Mouse (Mus musculus): Measurements from ENCODE around the gene Gm20388. TPM values are rescaled to one million over a fixed set of nuclear protein-coding genes. Genes with fewer than 3 reads are reported as not detected.

Gene Gm20388
- polyA plus RNA-seq, 1 experiment from 2014 or later: not detected

- H3K4me1 ChIP-seq (ENCODE audit: control insufficient read depth, insufficient read depth, low read length): peaks cover 12% of the 10 kb centered on the region
- H3K9ac ChIP-seq (ENCODE audit: low read length): no peak overlapping the region
- no peak for ATAC-seq (ENCODE audit: low FRiP score)
- WGBS: 91% methylated on average over 3 of the region's 3 CpGs
- H3K27me3 ChIP-seq (ENCODE audit: control insufficient read depth, insufficient read depth, low read length): no peaks in the 10 kb centered on the region
- H3K4me2 ChIP-seq: no peak overlapping the region
- H3K4me3 ChIP-seq (ENCODE audit: low read depth, low read length): no peak overlapping the region
- no peak overlapping the region for H3K27ac ChIP-seq (ENCODE audit: low read depth, low read length)
- no peaks in the 10 kb centered on the region for H3K9me3 ChIP-seq (ENCODE audit: control insufficient read depth, low read length)
- H3K36me3 ChIP-seq (ENCODE audit: control insufficient read depth, insufficient read depth, low read length): no peaks in the 10 kb centered on the region
- no peak for DNase-seq (ENCODE audit: low spot score, missing footprints)
Measured at GRCm38 (mm10) chr8:123337475-123337874, 3426.8 kb downstream of the Gm20388 start.

- no peak overlapping the region for H3K27ac ChIP-seq (ENCODE audit: low read depth, low read length)
- H3K36me3 ChIP-seq (ENCODE audit: control insufficient read depth, insufficient read depth, low read length): no peaks in the 10 kb centered on the region
- WGBS: 95% methylated on average over 4 of the region's 4 CpGs
- no peak overlapping the region for H3K4me2 ChIP-seq
- no peak overlapping the region for H3K9ac ChIP-seq (ENCODE audit: low read length)
- DNase-seq (ENCODE audit: low spot score, missing footprints) (no peak), ATAC-seq (ENCODE audit: low FRiP score) (no peak)
- no peaks in the 10 kb centered on the region for H3K4me1 ChIP-seq (ENCODE audit: control insufficient read depth, insufficient read depth, low read length)
- no peak overlapping the region for H3K4me3 ChIP-seq (ENCODE audit: low read depth, low read length)
- no peaks in the 10 kb centered on the region for H3K27me3 ChIP-seq (ENCODE audit: control insufficient read depth, insufficient read depth, low read length)
- no peaks in the 10 kb centered on the region for H3K9me3 ChIP-seq (ENCODE audit: control insufficient read depth, low read length)
Measured at GRCm38 (mm10) chr8:123340071-123340470, 3429.4 kb downstream of the Gm20388 start.

GRCm38 (mm10) chr8:123341040-123342015 is 3430.7 kb downstream of the Gm20388 start:
- DNase-seq (ENCODE audit: low spot score, missing footprints): no peak
- H3K9ac ChIP-seq (ENCODE audit: low read length): no peak overlapping the region
- H3K36me3 ChIP-seq (ENCODE audit: control insufficient read depth, insufficient read depth, low read length): no peaks in the 10 kb centered on the region
- H3K4me1 ChIP-seq (ENCODE audit: control insufficient read depth, insufficient read depth, low read length): no peaks in the 10 kb centered on the region
- H3K9me3 ChIP-seq (ENCODE audit: control insufficient read depth, low read length): no peaks in the 10 kb centered on the region
- no peak overlapping the region for H3K4me2 ChIP-seq
- no peaks in the 10 kb centered on the region for H3K27me3 ChIP-seq (ENCODE audit: control insufficient read depth, insufficient read depth, low read length)
- ATAC-seq (ENCODE audit: low FRiP score): no peak
- H3K27ac ChIP-seq (ENCODE audit: low read depth, low read length): no peak overlapping the region
- H3K4me3 ChIP-seq (ENCODE audit: low read depth, low read length): no peak overlapping the region
- 91% methylated on average over 27 of the region's 27 CpGs for WGBS

GRCm38 (mm10) chr8:123342253-123342652 is 3431.6 kb downstream of the Gm20388 start:
- Histone ChIP-seq H3K36me3 (ENCODE audit: control insufficient read depth, insufficient read depth, low read length) (no peaks in the 10 kb centered on the region), H3K4me3 (ENCODE audit: low read depth, low read length) (no peak overlapping the region), H3K4me1 (ENCODE audit: control insufficient read depth, insufficient read depth, low read length) (no peaks in the 10 kb centered on the region), H3K27me3 (ENCODE audit: control insufficient read depth, insufficient read depth, low read length) (no peaks in the 10 kb centered on the region), H3K9me3 (ENCODE audit: control insufficient read depth, low read length) (no peaks in the 10 kb centered on the region), H3K9ac (ENCODE audit: low read length) (no peak overlapping the region), H3K4me2 (no peak overlapping the region), H3K27ac (ENCODE audit: low read depth, low read length) (no peak overlapping the region)
- DNase-seq (ENCODE audit: low spot score, missing footprints) (no peak), ATAC-seq (ENCODE audit: low FRiP score) (no peak)
- 92% methylated on average over 8 of the region's 8 CpGs for WGBS

GRCm38 (mm10) chr8:123342911-123343310 is 3432.3 kb downstream of the Gm20388 start:
- WGBS: 85% methylated on average over 7 of the region's 7 CpGs
- Histone ChIP-seq H3K27ac (ENCODE audit: low read depth, low read length) (no peak overlapping the region), H3K4me1 (ENCODE audit: control insufficient read depth, insufficient read depth, low read length) (no peaks in the 10 kb centered on the region), H3K4me3 (ENCODE audit: low read depth, low read length) (no peak overlapping the region), H3K36me3 (ENCODE audit: control insufficient read depth, insufficient read depth, low read length) (no peaks in the 10 kb centered on the region), H3K27me3 (ENCODE audit: control insufficient read depth, insufficient read depth, low read length) (no peaks in the 10 kb centered on the region), H3K4me2 (no peak overlapping the region), H3K9ac (ENCODE audit: low read length) (no peak overlapping the region), H3K9me3 (ENCODE audit: control insufficient read depth, low read length) (no peaks in the 10 kb centered on the region)
- no peak for ATAC-seq (ENCODE audit: low FRiP score)
- no peak for DNase-seq (ENCODE audit: low spot score, missing footprints)

GRCm38 (mm10) chr8:123343422-123343821 is 3432.8 kb downstream of the Gm20388 start:
- no peak overlapping the region for H3K9ac ChIP-seq (ENCODE audit: low read length)
- H3K4me1 ChIP-seq (ENCODE audit: control insufficient read depth, insufficient read depth, low read length): no peaks in the 10 kb centered on the region
- H3K9me3 ChIP-seq (ENCODE audit: control insufficient read depth, low read length): no peaks in the 10 kb centered on the region
- WGBS: 93% methylated on average over 12 of the region's 12 CpGs
- no peak overlapping the region for H3K4me2 ChIP-seq
- DNase-seq (ENCODE audit: low spot score, missing footprints) (no peak), ATAC-seq (ENCODE audit: low FRiP score) (no peak)
- H3K36me3 ChIP-seq (ENCODE audit: control insufficient read depth, insufficient read depth, low read length): no peaks in the 10 kb centered on the region
- H3K27me3 ChIP-seq (ENCODE audit: control insufficient read depth, insufficient read depth, low read length): no peaks in the 10 kb centered on the region
- H3K27ac ChIP-seq (ENCODE audit: low read depth, low read length): no peak overlapping the region
- H3K4me3 ChIP-seq (ENCODE audit: low read depth, low read length): no peak overlapping the region

GRCm38 (mm10) chr8:123345135-123345534 is 3434.5 kb downstream of the Gm20388 start:
- Histone ChIP-seq H3K9ac (ENCODE audit: low read length) (no peak overlapping the region), H3K4me1 (ENCODE audit: control insufficient read depth, insufficient read depth, low read length) (no peaks in the 10 kb centered on the region), H3K4me3 (ENCODE audit: low read depth, low read length) (no peak overlapping the region), H3K36me3 (ENCODE audit: control insufficient read depth, insufficient read depth, low read length) (no peaks in the 10 kb centered on the region), H3K4me2 (no peak overlapping the region), H3K9me3 (ENCODE audit: control insufficient read depth, low read length) (no peaks in the 10 kb centered on the region), H3K27ac (ENCODE audit: low read depth, low read length) (no peak overlapping the region), H3K27me3 (ENCODE audit: control insufficient read depth, insufficient read depth, low read length) (no peaks in the 10 kb centered on the region)
- ATAC-seq (ENCODE audit: low FRiP score) (no peak), DNase-seq (ENCODE audit: low spot score, missing footprints) (no peak)
- WGBS: 81% methylated on average over 8 of the region's 8 CpGs

GRCm38 (mm10) chr8:123345856-123346255 is 3435.2 kb downstream of the Gm20388 start:
- Histone ChIP-seq H3K27ac (ENCODE audit: low read depth, low read length) (no peak overlapping the region), H3K9ac (ENCODE audit: low read length) (no peak overlapping the region), H3K36me3 (ENCODE audit: control insufficient read depth, insufficient read depth, low read length) (no peaks in the 10 kb centered on the region), H3K4me3 (ENCODE audit: low read depth, low read length) (no peak overlapping the region), H3K27me3 (ENCODE audit: control insufficient read depth, insufficient read depth, low read length) (no peaks in the 10 kb centered on the region), H3K4me1 (ENCODE audit: control insufficient read depth, insufficient read depth, low read length) (no peaks in the 10 kb centered on the region), H3K4me2 (no peak overlapping the region), H3K9me3 (ENCODE audit: control insufficient read depth, low read length) (no peaks in the 10 kb centered on the region)
- ATAC-seq (ENCODE audit: low FRiP score) (no peak), DNase-seq (ENCODE audit: low spot score, missing footprints) (no peak)
- 86% methylated on average over 6 of the region's 6 CpGs for WGBS

- Histone ChIP-seq H3K27ac (ENCODE audit: low read depth, low read length) (no peak overlapping the region), H3K4me2 (no peak overlapping the region), H3K4me1 (ENCODE audit: control insufficient read depth, insufficient read depth, low read length) (peaks cover under 1% of the 10 kb centered on the region; the same call in 1 of the 2 replicates), H3K27me3 (ENCODE audit: control insufficient read depth, insufficient read depth, low read length) (no peaks in the 10 kb centered on the region), H3K9me3 (ENCODE audit: control insufficient read depth, low read length) (no peaks in the 10 kb centered on the region), H3K36me3 (ENCODE audit: control insufficient read depth, insufficient read depth, low read length) (no peaks in the 10 kb centered on the region), H3K9ac (ENCODE audit: low read length) (no peak overlapping the region), H3K4me3 (ENCODE audit: low read depth, low read length) (no peak overlapping the region)
- ATAC-seq (ENCODE audit: low FRiP score): no peak
- no peak for DNase-seq (ENCODE audit: low spot score, missing footprints)
- WGBS: 74% methylated on average over 2 of the region's 2 CpGs
Measured at GRCm38 (mm10) chr8:123347293-123347692, 3436.7 kb downstream of the Gm20388 start.

Data from midbrain, embryonic 11.5 days (tissue).